Mouse (Mus musculus) liver, embryonic 14.5 days (tissue): ENCODE measurements at regions not wholly inside any gene's neighbourhood (a gene's known extent, or its start where the extent isn't known, plus 50 kb on each side); places are given as distances from the start of the nearest gene placed in this dataset.

Source experiments
- CTCF ChIP-seq: IDR thresholded peaks from 2 replicates; pipeline ENCODE4 v1.5.1; 2016; ENCODE audit warnings: antibody characterized with exemption, low read depth, control low read depth
- EP300 ChIP-seq: IDR thresholded peaks from 2 replicates; pipeline ENCODE4 v1.6.1; 2016; ENCODE audit warnings: antibody characterized with exemption, low read depth

GRCm38 (mm10) chr2:117710173-117710813, 367.5 kb upstream of the Rasgrp1 start:
- TF ChIP-seq CTCF = no peak
- TF ChIP-seq EP300 = no peak
